Mouse (Mus musculus) gastrocnemius, postnatal 14 days (tissue): ENCODE results near the gene Polm. TPM values are rescaled to one million over a fixed set of nuclear protein-coding genes. Genes with fewer than 3 reads are reported as not detected.

Experiments
- DNase-seq: peaks from one replicate; pipeline ENCODE4 v3.0.0; 2021; ENCODE audit warnings: mixed read lengths
- intact Hi-C: fragments of 180-260 bp; cut with DNase I; formaldehyde crosslinking; loops from one replicate; pipeline ENCODE4 v1.15.1; 2025; ENCODE audit warnings: low total_unique reads
- long read RNA-seq, 2 experiments: library from polyadenylated mRNA; stranded (forward); transcript quantifications; one replicate each; pipeline ENCODE4 v2.0.0; 2021
- total RNA-seq, 2 experiments: library from RNA; stranded (reverse); gene quantifications; 2 replicates each; pipeline ENCODE4 v1.2.3; 2021

Gene Polm
- total RNA-seq: 1 to 10 TPM; 2.1 to 3.3 TPM
- long read RNA-seq, experiment 1, partial matches to known transcripts: 0 of 4 reads
- long read RNA-seq, experiment 1, other reads (novel, unspliced or antisense): 2 of 4 reads
- long read RNA-seq, experiment 2, partial matches to known transcripts: 0 of 4 reads
- long read RNA-seq, experiment 2, other reads (novel, unspliced or antisense): 2 of 4 reads

DNA sequence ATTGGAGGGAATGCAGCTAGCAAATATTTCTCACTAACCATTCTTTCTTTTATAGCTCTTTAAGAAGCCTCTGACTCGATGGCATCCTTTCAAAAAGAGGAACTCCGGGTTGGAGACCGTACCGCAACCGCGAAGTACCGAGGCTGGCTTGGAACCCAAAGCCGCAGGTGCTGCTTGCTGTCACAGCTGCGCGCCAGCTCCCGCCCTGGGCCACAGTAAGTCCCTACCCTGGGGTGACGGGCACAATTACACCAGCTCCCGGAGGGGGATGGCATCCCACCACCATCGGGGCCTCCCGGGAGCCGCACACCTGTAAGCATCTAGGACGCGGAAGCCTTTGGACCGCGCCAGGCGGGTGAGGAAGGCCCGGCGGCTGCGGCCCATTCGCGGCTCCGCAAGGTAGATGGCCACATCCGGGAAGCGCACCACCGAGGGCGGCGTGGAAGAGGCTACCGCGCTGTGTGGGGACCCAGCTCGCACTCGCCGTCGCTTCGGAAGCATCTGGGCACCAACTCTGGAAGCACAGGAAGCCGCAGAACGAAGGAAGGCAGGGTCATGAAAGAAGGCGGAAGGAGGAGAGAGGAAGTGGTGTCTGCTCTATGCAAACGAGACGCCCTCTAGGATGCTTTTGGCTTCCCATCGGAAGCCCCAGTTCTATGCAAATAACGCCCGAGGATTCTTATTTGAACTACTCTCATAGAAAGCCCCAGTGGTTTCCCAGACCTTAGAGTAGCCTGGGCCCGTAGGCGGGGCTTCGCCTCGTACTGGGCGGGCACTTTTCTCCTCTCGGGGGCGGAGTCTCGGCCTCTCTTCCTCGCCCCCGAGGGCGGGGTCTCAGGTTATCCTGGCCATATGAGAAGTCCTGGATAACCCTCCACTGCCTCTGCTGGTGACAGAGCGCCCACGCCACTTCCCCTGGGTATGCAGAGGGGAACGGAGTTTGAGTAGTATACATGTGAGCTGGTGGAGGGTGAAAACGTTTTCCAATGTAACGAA is at the start of gene Polm:
Gene Polm, minus strand, starts transcription at position 766 of the 996 bp plus-strand sequence.
- intact Hi-C loops: no loop called here
- DNase-seq: peak; percentile 94

- intact Hi-C loops: no loop called here
- DNase-seq: no peak
These were observed 49.4 kb upstream of the Polm start for GRCm38 (mm10) chr11:5887250-5887649.

DNA sequence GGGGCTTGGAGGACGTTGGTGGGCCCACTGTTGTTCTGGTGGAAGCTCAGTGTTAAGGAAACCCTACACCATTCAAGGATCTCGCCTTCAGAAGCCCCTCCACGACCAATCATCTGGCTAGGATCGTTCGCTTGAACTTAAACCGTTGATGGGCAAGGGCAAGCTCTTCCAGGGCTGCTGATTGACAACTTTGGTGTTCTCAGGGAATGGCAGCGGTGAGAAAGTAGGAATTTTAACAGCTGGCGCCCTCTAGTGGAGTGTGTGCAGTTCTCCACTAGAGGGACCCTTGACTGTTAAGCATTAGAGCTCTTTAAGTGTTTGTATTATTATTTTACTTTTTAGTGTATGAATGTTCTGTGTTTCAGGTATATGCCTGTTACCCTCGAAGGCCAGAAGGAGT is 48.4 kb upstream of the Polm start:
- DNase-seq: peak; percentile 59
- intact Hi-C loops: no loop called here

GRCm38 (mm10) chr11:5882518-5882917 is 44.7 kb upstream of the Polm start:
- intact Hi-C loops: loop anchor here (5.0 kb wide), 2 partner anchors 35 to 90 kb away; no protein-coding TSS in a partner anchor
- no peak for DNase-seq

DNA sequence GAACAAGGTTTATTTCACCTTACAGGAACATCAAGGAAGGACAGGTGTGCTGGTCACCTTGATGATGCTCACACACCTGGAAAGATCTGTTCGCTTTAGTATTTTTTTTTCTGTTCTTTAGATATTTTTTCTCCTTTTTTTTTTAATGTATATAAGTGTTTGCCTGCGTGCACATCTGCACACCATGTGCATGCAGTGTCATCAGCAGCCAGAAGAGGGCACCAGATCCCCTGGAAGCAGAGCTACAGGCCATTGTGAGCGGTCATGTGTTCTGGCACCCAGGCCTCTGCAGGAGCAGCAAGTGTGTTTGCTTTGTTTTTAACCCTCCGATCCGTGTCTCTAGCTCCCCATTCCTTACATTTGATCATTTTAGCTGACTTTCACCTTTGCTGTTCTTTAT is 42.1 kb upstream of the Polm start:
- intact Hi-C loops: loop anchor here (5.0 kb wide), 2 partner anchors 33 to 88 kb away; no protein-coding TSS in a partner anchor
- DNase-seq: peak; percentile 65

- no peak for DNase-seq
- intact Hi-C loops: no loop called here
These were observed 40.8 kb upstream of the Polm start for GRCm38 (mm10) chr11:5878661-5879060.

DNA sequence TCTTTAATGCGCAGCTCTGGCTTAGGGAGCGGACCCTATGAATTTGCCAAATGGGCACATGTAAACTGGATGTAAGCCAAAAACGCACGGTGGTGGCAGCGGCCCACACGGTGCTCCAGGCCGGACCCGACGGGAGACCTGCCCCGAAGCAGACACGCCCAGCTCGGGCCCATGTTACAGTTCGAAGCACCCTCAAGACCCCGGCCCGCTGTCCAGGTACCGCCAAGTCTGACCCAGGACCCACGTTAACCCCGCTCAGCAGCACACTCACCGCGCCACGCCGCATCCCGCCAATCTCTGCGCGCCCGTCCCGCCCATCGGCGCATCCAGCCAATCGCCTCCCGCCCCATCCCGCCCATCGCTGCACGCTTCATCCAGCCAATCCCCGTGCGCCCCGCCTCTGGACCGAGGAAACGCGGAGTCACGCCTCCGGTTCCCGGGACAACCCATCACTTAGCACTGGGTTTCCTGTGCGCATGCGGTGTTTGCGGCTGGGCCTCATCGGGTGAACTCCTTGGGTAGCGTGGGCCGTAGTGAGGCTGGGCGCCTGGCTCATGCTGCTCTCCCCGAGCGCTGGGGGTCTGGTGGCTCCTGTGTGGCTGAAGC is 40.2 kb upstream of the Polm start, which contains the start of gene Pold2:
Gene Pold2, minus strand, starts transcription at position 372 of the 606 bp plus-strand sequence.
- intact Hi-C loops: no loop called here

GRCm38 (mm10) chr11:5877421-5877820 is 39.6 kb upstream of the Polm start:
- intact Hi-C loops: no loop called here
- no peak for DNase-seq

More for the DNA sequence above, 40.2 kb upstream of the Polm start, which contains the start of gene Pold2:
- peak; percentile 99 for DNase-seq

- no peak for DNase-seq
- intact Hi-C loops: no loop called here
These were observed 35.4 kb upstream of the Polm start for GRCm38 (mm10) chr11:5873192-5873591.

DNA sequence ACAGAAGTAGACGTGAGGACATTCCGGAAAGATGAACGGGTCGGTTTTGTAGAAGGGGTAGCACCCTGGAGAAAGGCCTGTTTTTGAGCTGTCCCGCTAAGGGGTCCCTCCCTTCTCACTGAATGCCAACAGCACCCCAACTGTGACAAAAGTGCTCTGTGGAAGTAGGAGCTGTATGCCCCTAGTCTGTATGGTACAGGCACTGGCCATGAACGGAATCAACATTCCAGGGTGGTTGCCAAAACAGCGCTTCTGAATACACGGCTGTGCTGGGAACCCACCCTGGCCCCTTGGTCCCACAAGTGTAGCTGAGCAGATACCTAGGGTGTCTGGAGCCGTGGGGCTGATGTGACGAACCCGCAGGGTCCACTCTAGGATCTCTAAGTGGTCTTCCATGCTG is 34.9 kb upstream of the Polm start:
- no peak for DNase-seq
- intact Hi-C loops: no loop called here

DNA sequence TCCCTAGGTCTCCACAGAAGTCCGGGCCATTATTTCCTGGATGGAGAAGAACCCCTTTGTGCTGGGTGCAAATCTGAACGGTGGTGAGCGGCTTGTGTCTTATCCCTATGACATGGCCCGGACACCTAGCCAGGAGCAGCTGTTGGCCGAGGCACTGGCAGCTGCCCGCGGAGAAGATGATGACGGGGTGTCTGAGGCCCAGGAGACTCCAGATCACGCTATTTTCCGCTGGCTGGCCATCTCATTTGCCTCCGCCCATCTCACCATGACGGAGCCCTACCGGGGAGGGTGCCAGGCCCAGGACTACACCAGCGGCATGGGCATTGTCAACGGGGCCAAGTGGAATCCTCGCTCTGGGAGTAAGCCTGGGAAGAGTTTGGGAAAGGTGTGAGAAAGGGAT is 32.3 kb upstream of the Polm start:
- peak; percentile 54 for DNase-seq
- intact Hi-C loops: no loop called here

GRCm38 (mm10) chr11:5869331-5869730 is 31.5 kb upstream of the Polm start:
- intact Hi-C loops: no loop called here
- DNase-seq: no peak

- no peak for DNase-seq
- intact Hi-C loops: no loop called here
These were observed 30.5 kb upstream of the Polm start for GRCm38 (mm10) chr11:5868324-5868723.

GRCm38 (mm10) chr11:5867196-5867595 is 29.4 kb upstream of the Polm start:
- intact Hi-C loops: no loop called here

DNA sequence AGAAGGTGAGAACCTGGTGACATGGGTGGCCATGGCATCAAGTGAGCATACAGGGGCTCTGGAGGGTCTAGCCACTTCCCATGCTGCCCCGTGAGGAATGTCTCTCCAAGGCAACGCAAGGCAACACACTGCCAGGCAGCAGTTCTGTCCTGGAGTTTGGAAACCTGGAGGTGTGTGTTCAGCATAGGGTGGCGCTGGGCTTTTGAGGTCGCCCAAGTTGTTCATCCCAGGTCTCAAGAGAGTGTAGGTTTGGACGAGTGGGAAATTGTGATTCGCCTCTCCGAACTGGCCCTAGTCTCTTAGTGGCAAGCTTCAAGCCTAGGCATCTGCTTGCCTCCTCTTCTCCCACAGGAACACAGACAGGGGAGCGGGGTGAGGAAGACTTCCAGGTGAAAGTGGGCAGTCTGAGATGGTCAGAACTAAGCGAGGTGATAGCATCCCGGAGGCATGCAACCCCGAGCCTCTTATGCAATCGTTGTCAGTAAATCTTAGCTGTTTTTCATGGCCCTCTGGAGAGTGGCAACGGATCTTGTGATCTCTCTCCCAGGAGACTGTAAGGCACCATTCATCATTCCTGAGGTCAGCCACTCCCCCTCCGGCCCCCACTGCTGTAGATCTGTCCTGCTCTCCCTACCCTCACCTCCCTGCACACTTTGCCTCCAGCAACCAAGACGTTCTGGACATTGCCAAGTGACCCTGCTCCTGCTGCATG is 24.7 kb upstream of the Polm start:
- intact Hi-C loops: no loop called here
- no peak for DNase-seq

More at GRCm38 (mm10) chr11:5867196-5867595, 29.4 kb upstream of the Polm start:
- DNase-seq: no peak

DNA sequence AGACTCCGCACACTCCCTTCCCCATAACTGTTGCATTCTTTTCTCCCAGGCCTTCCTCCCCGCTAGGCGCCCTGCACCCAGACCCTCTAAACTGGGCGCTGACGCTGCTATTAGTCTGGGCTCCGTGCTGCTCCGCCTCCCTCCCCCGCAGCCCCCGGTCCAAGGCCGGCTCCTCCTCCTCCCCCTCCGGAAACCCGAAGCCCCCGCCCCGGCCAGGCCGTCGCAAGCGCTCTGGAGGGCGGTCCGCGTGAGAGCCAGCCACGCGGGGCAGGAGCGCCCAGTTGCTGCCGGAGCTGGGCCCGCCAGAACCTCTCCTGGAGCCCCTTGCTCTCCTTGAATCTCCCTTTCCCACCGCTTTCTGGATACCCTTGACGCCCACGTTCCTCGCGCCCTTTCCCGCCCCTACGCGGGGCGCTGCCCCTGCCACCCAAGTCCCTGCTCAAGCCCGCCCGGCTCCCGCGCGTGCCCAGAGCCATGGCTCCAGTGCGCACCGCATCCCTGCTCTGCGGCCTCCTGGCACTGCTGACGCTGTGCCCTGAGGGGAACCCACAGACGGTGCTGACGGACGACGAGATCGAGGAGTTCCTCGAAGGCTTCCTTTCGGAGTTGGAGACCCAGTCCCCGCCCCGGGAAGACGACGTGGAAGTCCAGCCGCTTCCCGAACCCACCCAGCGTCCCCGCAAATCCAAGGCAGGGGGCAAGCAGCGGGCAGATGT is 24.0 kb upstream of the Polm start, which contains the start of gene Aebp1:
Gene Aebp1, plus strand, starts transcription at position 270 of the 716 bp plus-strand sequence.
- DNase-seq: peak; percentile 78

DNA sequence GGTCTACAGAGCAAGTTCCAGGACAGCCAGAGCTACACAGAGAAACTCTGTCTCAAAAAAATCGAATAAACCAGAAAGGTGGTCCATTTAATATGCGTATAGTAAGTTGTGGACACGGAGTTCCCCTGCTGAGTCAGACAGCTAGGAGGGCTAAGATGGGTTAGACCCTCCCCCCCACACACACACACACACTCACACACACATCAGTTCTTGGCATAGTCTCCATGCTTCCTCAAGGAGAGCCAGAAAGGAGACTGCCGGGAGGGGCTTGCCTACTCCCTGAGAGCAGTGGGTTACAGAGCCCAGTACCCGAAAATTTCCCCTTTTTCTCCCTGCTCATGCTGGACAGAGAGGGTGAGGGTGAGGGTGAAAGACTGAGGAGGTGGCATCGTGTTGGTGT is 22.8 kb upstream of the Polm start:
- intact Hi-C loops: no loop called here
- DNase-seq: no peak

More for the DNA sequence above, 24.0 kb upstream of the Polm start, which contains the start of gene Aebp1:
- intact Hi-C loops: no loop called here

- intact Hi-C loops: no loop called here
- DNase-seq: no peak
These were observed 22.2 kb upstream of the Polm start for GRCm38 (mm10) chr11:5859883-5860550.
